Mouse (Mus musculus): ENCODE measurements around the gene Ppia. TPM values are rescaled to one million over a fixed set of nuclear protein-coding genes. Genes with fewer than 3 reads are reported as not detected.

The Ppia gene
- polyA plus RNA-seq (2012; rRNA removed) = 328 and 662 TPM in 2 replicates

DNA sequence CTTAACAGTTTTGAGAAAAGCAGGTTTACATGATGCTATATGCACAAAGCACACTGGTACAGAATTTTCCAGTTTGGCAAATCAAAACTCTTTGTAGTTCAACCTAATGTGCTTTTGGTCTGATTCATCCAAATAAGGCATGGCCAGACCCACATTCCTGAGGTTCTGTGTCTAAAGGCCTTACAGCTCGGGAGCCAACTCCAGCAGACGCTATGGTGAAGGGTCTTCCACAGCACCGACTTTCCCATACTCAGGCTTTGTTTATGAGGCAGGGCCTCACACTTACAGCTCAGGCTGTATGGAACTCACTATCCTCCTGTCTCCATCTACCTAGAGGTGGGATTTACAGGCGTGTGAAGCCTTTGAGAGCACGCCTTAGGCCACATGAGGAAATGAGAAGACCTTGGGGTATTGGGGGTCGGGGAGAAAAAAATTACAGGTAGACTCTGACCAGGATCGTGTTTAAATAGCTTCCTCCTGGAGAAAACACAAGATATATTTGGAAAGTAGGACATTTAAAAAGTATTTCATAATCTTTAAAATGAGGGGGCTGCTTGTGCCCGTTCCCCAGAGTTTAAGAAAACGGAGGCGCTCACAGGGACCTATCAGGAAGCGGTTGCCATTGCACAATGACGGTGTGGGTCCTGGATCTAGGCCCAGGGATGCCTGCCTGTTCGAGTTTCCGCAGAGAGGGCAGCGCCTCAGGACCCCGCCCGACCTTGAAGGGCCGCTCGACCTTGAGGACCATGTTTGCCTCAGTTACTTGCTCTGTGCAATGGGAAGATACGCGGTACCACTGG is at the start of gene Ppia:
Ppia (plus strand) TSS at position 693 of the 800 bp plus-strand sequence.

DNA sequence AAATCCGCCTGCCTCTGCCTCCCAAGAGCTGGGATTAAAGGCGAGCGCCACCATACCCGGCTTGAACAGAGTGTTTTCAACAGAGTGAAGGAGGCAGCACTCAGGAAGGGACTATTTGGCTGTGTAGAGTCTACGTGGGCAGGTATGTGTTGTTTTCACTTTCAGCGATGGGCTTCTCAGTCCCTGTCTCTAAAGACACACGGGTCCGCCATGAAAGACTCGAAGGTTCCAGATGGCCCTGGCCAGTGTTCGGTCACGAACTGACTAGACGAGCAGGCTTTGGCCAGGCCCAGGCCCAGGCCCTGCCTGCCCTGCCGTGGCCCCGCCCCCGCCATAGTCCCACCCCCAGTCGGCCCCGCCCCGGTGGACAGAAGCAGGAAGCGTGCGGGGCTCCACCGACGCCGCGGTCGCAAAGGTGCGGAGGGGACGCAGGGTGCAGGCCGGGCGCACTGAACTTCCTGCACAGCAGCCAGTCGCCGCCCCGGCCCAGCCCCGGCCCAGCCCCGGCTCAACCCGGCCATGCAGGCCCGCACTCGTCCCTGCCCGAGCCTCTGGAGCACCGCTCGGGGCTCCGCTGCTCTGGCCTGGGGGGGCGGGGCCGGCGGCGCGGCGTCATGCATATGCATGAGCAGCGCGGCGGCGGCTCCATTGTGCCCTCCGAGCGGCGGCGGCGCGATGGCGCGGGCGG is 26.4 kb upstream of the Ppia start, which contains the start of gene Zmiz2:
Zmiz2 (plus strand) TSS at position 349 of the 688 bp plus-strand sequence.

DNA sequence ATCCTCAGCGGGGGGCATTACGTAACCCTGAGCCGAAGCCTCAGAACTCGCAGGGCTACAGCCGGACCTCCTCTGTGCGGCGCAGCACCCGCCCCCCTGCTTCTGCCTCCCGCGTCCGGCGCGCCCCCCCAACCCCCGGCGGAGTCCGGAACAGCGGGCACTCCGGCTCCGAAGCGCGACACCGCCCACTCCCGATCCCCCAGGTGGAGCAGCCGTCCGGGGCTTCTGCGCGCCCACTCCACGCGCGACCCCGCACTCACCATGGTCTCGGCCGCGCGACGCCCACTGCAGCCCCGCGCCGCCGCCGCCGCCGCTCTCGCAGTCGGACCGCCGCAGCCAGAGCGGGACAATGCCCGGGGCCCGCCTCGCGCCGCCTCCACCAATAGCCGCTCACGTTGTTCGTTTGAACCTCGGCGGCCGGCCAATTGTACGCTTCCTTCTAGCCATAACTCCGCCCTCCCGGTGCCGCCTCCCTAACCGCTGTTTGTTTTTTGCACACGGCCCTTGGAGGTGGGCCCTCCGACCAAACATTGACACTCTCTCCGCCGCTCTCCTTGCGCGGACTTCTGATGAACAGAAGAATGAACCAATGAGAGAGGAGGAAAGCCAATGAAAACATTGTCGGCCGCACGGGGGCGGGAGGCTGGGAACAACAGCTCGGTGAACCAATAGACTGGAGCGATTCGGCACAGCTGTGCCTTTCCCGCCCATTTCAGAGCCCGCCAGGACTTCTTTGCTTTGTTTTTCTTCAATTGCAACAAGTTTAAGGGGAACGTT is 29.0 kb downstream of the Ppia start, which contains the start of gene H2afv:
H2afv (minus strand) TSS at position 367 of the 777 bp plus-strand sequence.

Other genes starting within 250 kb of the Ppia start
- 0.09 TPM in 1 of 2 replicates, not detected in the other for gene A730071L15Rik, start 215.4 kb upstream of the Ppia start, polyA plus RNA-seq (2012; rRNA removed)
- gene Nudcd3, start 215.0 kb upstream of the Ppia start, polyA plus RNA-seq (2012; rRNA removed) = 38.8 and 40.4 TPM in 2 replicates
- gene Npc1l1, start 185.3 kb upstream of the Ppia start, polyA plus RNA-seq (2012; rRNA removed) = 0.38 and 0.66 TPM in 2 replicates
- gene Ddx56, start 147.7 kb upstream of the Ppia start, polyA plus RNA-seq (2012; rRNA removed) = 32.2 and 37.2 TPM in 2 replicates
- 97.7 and 158 TPM in 2 replicates for gene Tmed4, start 140.6 kb upstream of the Ppia start, polyA plus RNA-seq (2012; rRNA removed)
- 116 and 128 TPM in 2 replicates for gene Ogdh, start 123.8 kb upstream of the Ppia start, polyA plus RNA-seq (2012; rRNA removed)
- gene Zmiz2, start 26.4 kb upstream of the Ppia start, polyA plus RNA-seq (2012; rRNA removed) = 47.7 and 61.9 TPM in 2 replicates
- gene H2afv, start 29.0 kb downstream of the Ppia start, polyA plus RNA-seq (2012; rRNA removed) = 76.3 and 94.5 TPM in 2 replicates
- gene Purb, start 60.5 kb downstream of the Ppia start, polyA plus RNA-seq (2012; rRNA removed) = 11.0 and 15.9 TPM in 2 replicates
- gene Myo1g, start 105.5 kb downstream of the Ppia start, polyA plus RNA-seq (2012; rRNA removed) = 5.9 and 6.1 TPM in 2 replicates
- gene Ccm2, start 131.4 kb downstream of the Ppia start, polyA plus RNA-seq (2012; rRNA removed) = 99.2 and 104 TPM in 2 replicates
- gene Nacad, start 190.6 kb downstream of the Ppia start, polyA plus RNA-seq (2012; rRNA removed) = 8.0 and 9.7 TPM in 2 replicates
- 134 and 138 TPM in 2 replicates for gene Tbrg4, start 210.6 kb downstream of the Ppia start, polyA plus RNA-seq (2012; rRNA removed)
- gene Wap, start 223.2 kb downstream of the Ppia start, polyA plus RNA-seq (2012; rRNA removed) = not detected in 2 replicates
- gene Ramp3, start 243.1 kb downstream of the Ppia start, polyA plus RNA-seq (2012; rRNA removed) = 43.3 and 76.2 TPM in 2 replicates

All from ovary, adult 2 months (tissue).